Mouse (Mus musculus) thymus, postnatal 0 days (tissue): ENCODE results near the gene Gm4871. TPM values are rescaled to one million over a fixed set of nuclear protein-coding genes. Genes with fewer than 3 reads are reported as not detected.
A peak's percentile ranks its signal among the peaks of the same experiment; 100 is the strongest.
"Not testable (repeated sequence)": the region's sequence is repeated elsewhere in the genome, so short reads cannot be mapped to it uniquely, and the experiment has no call there.

ENCODE experiments used
- DNase-seq: peaks from one replicate; pipeline ENCODE4 v3.0.0-alpha.2; 2015; ENCODE audit warnings: low spot score
- polyA plus RNA-seq: library from polyadenylated mRNA; unstranded; fragments of >200 nt; fragmentation: Nextera tagmentation; extraction: Ambion mirVana; gene quantifications from 2 replicates; pipeline ENCODE4 v1.2.1, GENCODE M21; 2015

Gene Gm4871
- not detected in 2 replicates for polyA plus RNA-seq

GRCm38 (mm10) chr5:145032391-145032790 lies at the start of gene Gm4871:
Gene Gm4871 (minus strand): TSS chr5:145032754.
- DNase-seq = not testable (repeated sequence)

- DNase-seq = no peak
Observed at GRCm38 (mm10) chr5:145081866-145082613, 49.5 kb upstream of the Gm4871 start.

- DNase-seq = no peak
Observed at GRCm38 (mm10) chr5:145075081-145075480, 42.5 kb upstream of the Gm4871 start.

GRCm38 (mm10) chr5:145071342-145071741 lies 38.8 kb upstream of the Gm4871 start:
- DNase-seq = no peak

GRCm38 (mm10) chr5:145069707-145070106 lies 37.2 kb upstream of the Gm4871 start:
- DNase-seq = peak; percentile 69

- no peak for DNase-seq
Observed at GRCm38 (mm10) chr5:145068863-145069262, 36.3 kb upstream of the Gm4871 start.

GRCm38 (mm10) chr5:145064765-145065340 lies 32.3 kb upstream of the Gm4871 start:
- DNase-seq = no peak

GRCm38 (mm10) chr5:145059524-145059923 lies 27.0 kb upstream of the Gm4871 start:
- no peak for DNase-seq

GRCm38 (mm10) chr5:145058722-145059121 lies 26.2 kb upstream of the Gm4871 start:
- no peak for DNase-seq

GRCm38 (mm10) chr5:145057907-145058306 lies 25.4 kb upstream of the Gm4871 start:
- DNase-seq = no peak

GRCm38 (mm10) chr5:145054187-145054586 lies 21.6 kb upstream of the Gm4871 start:
- not testable (repeated sequence) for DNase-seq

GRCm38 (mm10) chr5:145042690-145043089 lies 10.1 kb upstream of the Gm4871 start, which contains the start of gene 1700018F24Rik:
Gene 1700018F24Rik (plus strand): TSS chr5:145042990.
- DNase-seq = not testable (repeated sequence)

- no peak for DNase-seq
Observed at GRCm38 (mm10) chr5:145041628-145042027, 9.1 kb upstream of the Gm4871 start.

GRCm38 (mm10) chr5:145030476-145030875 lies 2.1 kb downstream of the Gm4871 start:
- DNase-seq = not testable (repeated sequence)

- not testable (repeated sequence) for DNase-seq
Observed at GRCm38 (mm10) chr5:145020712-145021111, 11.8 kb downstream of the Gm4871 start.

- not testable (repeated sequence) for DNase-seq
Observed at GRCm38 (mm10) chr5:145020254-145020653, 12.3 kb downstream of the Gm4871 start.

- DNase-seq = not testable (repeated sequence)
Observed at GRCm38 (mm10) chr5:145016761-145017160, 15.8 kb downstream of the Gm4871 start.

- DNase-seq = no peak
Observed at GRCm38 (mm10) chr5:145014278-145014677, 18.3 kb downstream of the Gm4871 start.

- DNase-seq = no peak
Observed at GRCm38 (mm10) chr5:145008878-145009659, 23.5 kb downstream of the Gm4871 start.

GRCm38 (mm10) chr5:145005596-145005995 lies 27.0 kb downstream of the Gm4871 start:
- no peak for DNase-seq

- no peak for DNase-seq
Observed at GRCm38 (mm10) chr5:145004495-145004894, 28.1 kb downstream of the Gm4871 start.

GRCm38 (mm10) chr5:145003362-145003761 lies 29.2 kb downstream of the Gm4871 start:
- DNase-seq = no peak
